Mouse (Mus musculus) kidney, adult 2 months (tissue): ENCODE data around the gene Nabp2. TPM values are rescaled to one million over a fixed set of nuclear protein-coding genes. Genes with fewer than 3 reads are reported as not detected.

ENCODE experiments used
- DNase-seq: peaks from one replicate; pipeline ENCODE4 v3.0.0; 2021
- H3K27ac ChIP-seq: fragments of 200-500 bp; 2 replicates; pipeline ENCODE4 v1.5.1; 2012; ENCODE audit warnings: low read depth, low read length, control low read depth, inconsistent platforms; ENCODE audit not compliant: insufficient read depth
- H3K27me3 ChIP-seq: fragments of 200-500 bp; replicated peaks from 2 replicates; pipeline ENCODE4 v1.6.1; 2012; ENCODE audit warnings: mild to moderate bottlenecking, moderate library complexity, low read length, inconsistent platforms; ENCODE audit not compliant: control insufficient read depth, insufficient read depth
- H3K36me3 ChIP-seq: fragments of 200-500 bp; 2 replicates; pipeline ENCODE4 v1.6.1; 2012; ENCODE audit warnings: mild to moderate bottlenecking, moderate library complexity, low read length, inconsistent platforms; ENCODE audit not compliant: control insufficient read depth, insufficient read depth
- H3K4me1 ChIP-seq: fragments of 200-500 bp; 2 replicates; pipeline ENCODE4 v1.6.1; 2011; ENCODE audit warnings: low read length; ENCODE audit not compliant: control insufficient read depth, insufficient read depth
- H3K4me3 ChIP-seq: fragments of 200-500 bp; 2 replicates; pipeline ENCODE4 v1.5.1; 2011; ENCODE audit warnings: mild to moderate bottlenecking, low read depth, low read length, control low read depth; ENCODE audit not compliant: insufficient read depth
- CTCF ChIP-seq: fragments of 200-500 bp; conservative IDR thresholded peaks from 2 replicates; pipeline ENCODE4 v1.5.1; 2011; ENCODE audit warnings: low read depth, mild to moderate bottlenecking, control low read depth, low read length, moderate library complexity, mixed read lengths; ENCODE audit not compliant: insufficient read depth, insufficient read length
- POLR2A ChIP-seq: fragments of 200-500 bp; IDR thresholded peaks from one replicate; pipeline ENCODE4 v1.6.1; 2011; ENCODE audit warnings: low read depth, low read length, control low read depth
- WGBS: fragments of 180-500 bp; shearing (Covaris S2); methylation state at CpG from one replicate; pipeline ENCODE4 v1.1.7; 2018; 5-methylcytosine and 5-hydroxymethylcytosine counted together
- polyA plus RNA-seq: library from polyadenylated mRNA; depleted of rRNA; stranded (reverse); fragments of >200 nt; gene quantifications from 2 replicates; pipeline ENCODE4 v1.2.3, GENCODE M21; 2012; rRNA removed

Gene Nabp2
- polyA plus RNA-seq, 1 experiment = 37.8 TPM

DNA sequence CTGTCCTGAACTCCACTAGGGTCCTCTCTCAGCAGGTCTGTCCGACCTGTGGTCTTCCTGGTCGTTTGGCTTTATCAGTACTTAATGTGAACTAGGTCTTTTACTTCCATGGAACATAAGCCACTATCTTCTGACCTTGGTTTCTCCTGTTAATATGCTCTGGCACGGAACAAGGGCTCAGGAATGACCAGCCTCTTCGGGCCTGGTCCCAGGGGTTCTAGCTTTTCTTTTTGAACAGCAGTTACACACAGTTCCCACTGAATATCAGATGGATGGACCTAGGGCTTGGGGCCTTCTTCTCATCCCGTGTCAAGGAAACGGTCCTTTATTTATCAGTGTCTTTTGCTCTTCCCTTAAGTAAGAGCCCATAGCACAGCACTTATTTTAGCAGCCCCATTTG, 49.5 kb downstream of the Nabp2 start:
- H3K4me3 ChIP-seq = no peak overlapping the region
- no peaks in the 10 kb centered on the region for H3K4me1 ChIP-seq
- TF ChIP-seq CTCF = no peak
- TF ChIP-seq POLR2A = no peak
- H3K36me3 ChIP-seq = peaks cover 8% of the 10 kb centered on the region; the same call in 1 of the 2 replicates
- 87% methylated on average over 6 of the region's 6 CpGs for WGBS
- no peak for DNase-seq
- H3K27ac ChIP-seq = no peak overlapping the region; the same call in 1 of the 2 replicates
- no peaks in the 10 kb centered on the region for H3K27me3 ChIP-seq

DNA sequence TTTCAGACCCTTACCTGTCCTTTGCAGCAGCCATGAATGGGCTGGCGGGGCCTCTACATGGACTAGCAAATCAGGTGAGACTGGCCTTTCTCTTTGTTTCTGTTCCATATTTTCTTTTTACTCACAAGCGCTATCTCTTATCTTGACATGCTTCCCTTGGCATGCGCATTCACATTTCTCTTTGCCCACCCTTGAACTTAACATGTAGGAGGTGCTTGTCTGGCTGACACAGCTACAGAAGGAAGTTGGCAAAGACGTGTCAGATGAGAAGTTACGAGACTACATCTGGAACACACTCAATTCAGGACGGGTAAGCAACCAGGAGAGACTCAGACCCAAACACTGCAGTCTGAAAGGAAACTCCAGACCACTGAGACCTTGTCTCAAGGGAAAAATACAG, 52.1 kb downstream of the Nabp2 start:
- Histone ChIP-seq H3K27me3 (no peaks in the 10 kb centered on the region), H3K36me3 (peaks cover 8% of the 10 kb centered on the region; the same call in 1 of the 2 replicates), H3K4me3 (no peak overlapping the region), H3K27ac (no peak overlapping the region), H3K4me1 (no peaks in the 10 kb centered on the region)
- 83% methylated on average over 6 of the region's 6 CpGs for WGBS
- DNase-seq = no peak
- no peak for TF ChIP-seq POLR2A

DNA sequence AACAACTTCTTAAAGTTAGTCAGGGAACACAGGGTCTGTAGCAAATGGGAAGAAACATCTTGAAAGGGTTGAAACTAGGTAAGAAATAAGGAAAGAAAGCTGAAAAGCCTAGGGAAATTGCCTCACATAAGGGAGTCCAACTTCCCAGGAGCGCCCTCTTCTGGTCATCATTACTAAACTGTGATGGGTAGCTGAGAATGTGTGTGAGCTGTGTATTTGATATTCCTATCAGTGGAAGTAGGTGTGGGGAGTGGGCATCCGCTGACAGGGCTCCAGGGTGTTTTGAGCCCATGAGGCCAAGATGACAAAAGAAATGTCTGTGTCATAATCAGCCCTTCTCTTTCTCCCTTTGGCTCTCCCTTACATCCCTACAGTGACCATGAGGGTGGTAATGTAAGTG, 52.5 kb downstream of the Nabp2 start:
- WGBS = 58% methylated on average over 2 of the region's 2 CpGs
- H3K4me1 ChIP-seq = no peaks in the 10 kb centered on the region
- no peaks in the 10 kb centered on the region for H3K27me3 ChIP-seq
- DNase-seq = peak; percentile 71
- H3K4me3 ChIP-seq = no peak overlapping the region
- H3K27ac ChIP-seq = no peak overlapping the region
- TF ChIP-seq POLR2A (no peak), CTCF (peak; percentile 26; the same call in 1 of the 2 replicates)
- H3K36me3 ChIP-seq = peaks cover 12% of the 10 kb centered on the region

Other genes starting within 250 kb of the Nabp2 start
- gene Rbms2, start 231.2 kb downstream of the Nabp2 start, polyA plus RNA-seq = 69.0 and 70.1 TPM in 2 replicates
- 0.33 and 0.61 TPM in 2 replicates for gene Gls2, start 217.0 kb downstream of the Nabp2 start, polyA plus RNA-seq
- gene Spryd4, start 199.7 kb downstream of the Nabp2 start, polyA plus RNA-seq = 15.5 and 17.3 TPM in 2 replicates
- gene Mip, start 185.7 kb downstream of the Nabp2 start, polyA plus RNA-seq = not detected in 2 replicates
- 2.7 and 3.8 TPM in 2 replicates for gene Timeless, start 179.4 kb downstream of the Nabp2 start, polyA plus RNA-seq
- not detected in 2 replicates for gene Apon, start 157.4 kb downstream of the Nabp2 start, polyA plus RNA-seq
- gene Apof, start 142.8 kb downstream of the Nabp2 start, polyA plus RNA-seq = 0.08 and 0.30 TPM in 2 replicates
- 18.6 TPM in 2 replicates for gene Stat2, start 140.9 kb downstream of the Nabp2 start, polyA plus RNA-seq
- gene Il23a, start 112.7 kb downstream of the Nabp2 start, polyA plus RNA-seq = 0.05 and 0.10 TPM in 2 replicates
- gene Pan2, start 108.2 kb downstream of the Nabp2 start, polyA plus RNA-seq = 18.1 and 21.1 TPM in 2 replicates
- gene Cnpy2, start 89.0 kb downstream of the Nabp2 start, polyA plus RNA-seq = 90.8 and 118 TPM in 2 replicates
- gene Cs, start 73.8 kb downstream of the Nabp2 start, polyA plus RNA-seq = 252 and 273 TPM in 2 replicates
- 58.7 and 72.3 TPM in 2 replicates for gene Coq10a, start 42.5 kb downstream of the Nabp2 start, polyA plus RNA-seq
- gene Ankrd52, start 34.4 kb downstream of the Nabp2 start, polyA plus RNA-seq = 21.5 and 22.5 TPM in 2 replicates
- 114 and 137 TPM in 2 replicates for gene Slc39a5, start 10.3 kb downstream of the Nabp2 start, polyA plus RNA-seq
- 19.5 and 19.6 TPM in 2 replicates for gene Rnf41, start 165 bp upstream of the Nabp2 start, polyA plus RNA-seq
- gene Smarcc2, start 47.8 kb upstream of the Nabp2 start, polyA plus RNA-seq = 81.3 and 81.4 TPM in 2 replicates
- gene Myl6, start 82.7 kb upstream of the Nabp2 start, polyA plus RNA-seq = 897 and 1,416 TPM in 2 replicates
- 8.4 and 10.6 TPM in 2 replicates for gene Myl6b, start 87.2 kb upstream of the Nabp2 start, polyA plus RNA-seq
- 24.5 and 25.5 TPM in 2 replicates for gene Esyt1, start 114.4 kb upstream of the Nabp2 start, polyA plus RNA-seq
- gene Zc3h10, start 136.3 kb upstream of the Nabp2 start, polyA plus RNA-seq = 10.0 and 11.3 TPM in 2 replicates
- gene Rpl41, start 137.8 kb upstream of the Nabp2 start, polyA plus RNA-seq = 1,799 and 2,275 TPM in 2 replicates
- gene Pa2g4, start 154.5 kb upstream of the Nabp2 start, polyA plus RNA-seq = 18.5 and 25.1 TPM in 2 replicates
- gene Erbb3, start 178.2 kb upstream of the Nabp2 start, polyA plus RNA-seq = 26.9 and 30.2 TPM in 2 replicates
- 520 and 798 TPM in 2 replicates for gene Rps26, start 215.3 kb upstream of the Nabp2 start, polyA plus RNA-seq
- gene Ikzf4, start 234.5 kb upstream of the Nabp2 start, polyA plus RNA-seq = 2.9 and 3.2 TPM in 2 replicates